8 mouse cellular contexts compared by ENCODE assay signal in genomic region chr8:120588908-120589771, GRCm38 (mm10). TPM values are rescaled to one million over a fixed set of nuclear protein-coding genes. Genes with fewer than 3 reads are reported as not detected.
DNase-seq lines count a peak whose midpoint lies in the region; ATAC-seq lines count a peak whose summit lies in the region.

Gene Gins2 (minus strand): TSS chr8:120589304.

- peak; percentile 97 for DNase-seq in adipocyte (ENCODE audit: low spot score)
- DNase-seq in embryo, embryonic 10 days (ENCODE audit: low spot score), result peak; percentile 99
- peak; percentile 97 for DNase-seq in gastrocnemius, postnatal 10 days
- DNase-seq in induced T-regulatory cell, adult 2 months (ENCODE audit: low read depth), result peak; percentile 99
- DNase-seq in left cerebral cortex, adult 9 months (ENCODE audit: low spot score in 2 of 2), result peak; percentile 99 to 100
- DNase-seq in right cerebral cortex, postnatal 14 days, result peak; percentile 98
- peak; percentile 100 for DNase-seq in urinary bladder, postnatal 36 days (ENCODE audit: low spot score in 2 of 2)

- ATAC-seq in megakaryocyte progenitor cell, adult 5-6 weeks (replicated peaks; ENCODE audit: poor library complexity), result peak; percentile 93

RNA-seq across cellular contexts. Expression of gene Gins2, which starts in this region (rescaled TPM):
- 1 to 10 TPM; 8.6 to 9.1 TPM for total RNA-seq in gastrocnemius, postnatal 10 days (2021)
- total RNA-seq in megakaryocyte progenitor cell, adult 5-6 weeks (2015), result 65.9 and 67.1 TPM in 2 replicates
- 28.1 and 47.1 TPM in 2 replicates for total RNA-seq in megakaryocyte progenitor cell, adult 5-6 weeks (2017)

Comparison
In these comparisons a context has a peak if more than half of its experiments do, and no peak if none do; other contexts are left out.
1. Peak in every context shown above with its lines: DNase-seq and ATAC-seq.